Mouse (Mus musculus) testis, postnatal 10 days (tissue): ENCODE data around the gene Zfp609.
"Not testable (repeated sequence)": the region's sequence is repeated elsewhere in the genome, so short reads cannot be mapped to it uniquely, and the experiment has no call there.

Experiments used
- DNase-seq: peaks from one replicate; pipeline ENCODE4 v3.0.0; 2021; ENCODE audit warnings: low spot score

Zfp609 gene

DNA sequence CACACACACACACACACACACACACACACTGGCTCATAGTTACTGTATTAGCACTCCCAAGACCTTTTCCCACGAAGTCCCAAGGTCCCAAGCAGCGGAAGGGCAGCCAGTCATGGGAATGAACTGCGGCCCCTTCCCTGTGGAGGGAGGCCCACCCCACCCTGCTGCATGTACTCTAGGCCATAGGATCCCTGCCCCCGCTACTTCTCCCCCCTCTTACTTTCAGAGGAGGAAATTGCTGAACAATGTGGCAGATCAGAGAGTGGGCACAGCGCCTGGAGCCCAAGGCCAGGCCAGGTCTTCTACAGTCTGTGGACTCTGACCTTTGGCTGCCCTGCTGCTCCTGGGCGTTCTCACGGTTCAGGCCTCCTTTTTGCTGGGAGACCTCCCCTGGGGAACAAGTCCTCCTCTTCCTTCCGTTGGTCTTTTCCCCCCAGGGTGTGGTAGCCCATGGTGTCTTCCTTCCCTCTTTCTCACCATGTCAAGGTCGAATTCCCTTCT lies 155.9 kb downstream of the Zfp609 start:
- peak; percentile 83 for DNase-seq

- DNase-seq, result no peak
These were observed 159.7 kb downstream of the Zfp609 start, which contains the start of gene Oaz2 for GRCm38 (mm10) chr9:65667701-65668100. Gene Oaz2, plus strand, starts transcription at chr9:65668001.

GRCm38 (mm10) chr9:65666042-65666441 lies 161.3 kb downstream of the Zfp609 start:
- DNase-seq, result peak; percentile 83

- DNase-seq, result peak; percentile 82
These were observed 163.2 kb downstream of the Zfp609 start for GRCm38 (mm10) chr9:65664163-65664562.

DNA sequence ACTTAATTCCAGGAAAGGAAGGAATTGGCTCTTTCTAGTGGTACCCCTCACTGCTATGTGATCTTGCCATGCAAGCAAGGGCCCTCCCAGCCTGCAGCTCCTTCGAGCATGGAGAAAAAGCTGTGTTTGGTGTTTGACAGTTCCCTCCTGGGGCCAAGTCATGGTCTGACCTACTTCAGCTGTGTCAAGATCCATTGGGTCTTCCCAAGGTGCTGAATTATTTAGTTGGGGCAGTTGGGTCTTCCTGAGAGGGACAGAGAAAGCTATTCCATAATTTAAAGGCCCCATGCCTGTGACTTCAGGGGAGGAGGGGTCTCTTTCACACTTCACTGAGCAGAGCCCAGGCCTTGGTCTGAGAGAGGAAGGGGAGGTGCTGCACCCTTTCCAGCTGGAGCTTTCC lies 165.9 kb downstream of the Zfp609 start:
- no peak for DNase-seq

GRCm38 (mm10) chr9:65661029-65661428 lies 166.3 kb downstream of the Zfp609 start:
- no peak for DNase-seq

DNA sequence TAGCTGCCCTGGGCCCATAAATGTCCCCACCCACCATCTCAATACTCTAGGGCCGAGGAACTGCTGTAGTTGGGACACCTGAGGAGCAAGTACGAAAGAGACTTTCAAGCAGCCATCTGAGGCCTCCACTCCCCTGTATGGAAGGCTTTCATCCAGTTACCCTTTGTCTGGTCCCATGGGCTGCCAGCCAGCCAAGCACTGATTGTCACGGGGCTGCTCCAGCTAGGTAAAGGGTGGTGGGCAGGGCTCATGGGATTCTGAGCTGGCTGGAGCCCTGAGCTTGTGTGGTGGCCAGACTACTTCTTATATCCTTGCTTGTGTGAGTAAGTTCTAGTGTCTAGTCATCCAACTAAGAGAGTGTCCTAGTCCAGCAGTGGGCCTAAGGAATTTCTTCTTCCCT lies 170.1 kb downstream of the Zfp609 start:
- no peak for DNase-seq

DNA sequence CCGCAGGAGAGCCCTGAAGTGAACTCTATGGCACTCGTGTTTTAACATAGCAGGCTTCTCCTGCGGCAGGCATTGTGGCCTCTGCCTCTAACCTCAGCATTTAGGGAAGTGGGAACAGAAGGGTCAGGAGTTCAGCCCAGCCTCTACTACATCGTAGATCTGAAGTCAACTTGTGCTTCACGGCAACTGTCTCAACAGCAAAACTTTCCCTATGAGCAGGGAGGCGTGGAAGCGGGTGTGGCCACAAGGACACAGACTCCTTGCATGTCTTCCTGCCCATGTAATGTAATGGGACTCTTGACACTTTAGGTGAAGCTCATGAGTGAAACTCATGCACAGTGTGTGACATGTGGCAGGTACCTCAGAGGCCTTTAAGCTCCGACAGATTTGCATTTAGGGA lies 171.8 kb downstream of the Zfp609 start:
- no peak for DNase-seq

DNA sequence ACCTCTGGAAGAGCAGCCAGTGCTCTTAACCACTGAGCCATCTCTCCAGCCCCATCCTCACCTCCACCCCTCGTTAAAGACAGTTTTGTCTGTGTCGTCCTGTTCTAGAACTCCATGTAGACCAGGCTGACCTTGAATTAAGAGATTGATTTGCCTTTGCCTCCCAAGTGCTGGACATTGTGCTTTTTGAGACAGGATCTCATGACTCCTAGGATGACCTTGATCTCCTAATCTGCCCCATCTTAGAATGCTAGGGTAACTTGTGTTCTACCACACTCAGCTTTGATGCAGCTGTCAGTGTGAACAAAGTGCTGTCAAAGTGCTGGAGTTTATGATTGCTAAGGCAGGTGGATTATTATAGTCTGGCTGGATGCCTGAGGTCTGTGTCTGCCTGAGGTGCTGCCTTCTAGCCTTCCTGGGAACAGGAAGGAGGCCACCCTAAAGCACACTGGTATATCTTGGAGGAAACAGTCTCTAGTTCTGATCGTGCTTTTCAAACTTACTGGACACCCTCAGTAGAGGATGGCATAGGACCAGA lies 172.6 kb downstream of the Zfp609 start:
- no peak for DNase-seq

GRCm38 (mm10) chr9:65653741-65654140 lies 173.6 kb downstream of the Zfp609 start:
- no peak for DNase-seq

DNA sequence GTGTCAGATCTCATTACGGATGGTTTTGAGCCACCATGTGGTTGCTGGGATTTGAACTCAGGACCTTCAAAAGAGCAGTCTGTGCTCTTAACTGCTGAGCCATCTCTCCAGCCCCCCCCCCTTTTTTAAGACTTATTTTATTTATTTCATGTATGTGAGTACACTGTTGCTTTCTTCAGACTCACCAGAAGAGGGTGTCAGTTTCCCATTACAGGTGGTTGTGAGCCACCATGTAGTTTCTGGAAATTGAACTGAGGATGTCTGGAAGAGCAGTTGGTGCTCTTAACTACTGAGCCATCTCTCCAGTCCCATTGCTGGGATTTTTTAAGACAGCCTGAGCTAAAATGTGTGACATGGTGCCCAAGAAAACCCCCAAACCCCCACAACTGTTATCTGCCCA lies 175.4 kb downstream of the Zfp609 start:
- DNase-seq, result not testable (repeated sequence)

- no peak for DNase-seq
These were observed 177.4 kb downstream of the Zfp609 start for GRCm38 (mm10) chr9:65649997-65650396.

GRCm38 (mm10) chr9:65648730-65649129 lies 178.6 kb downstream of the Zfp609 start:
- DNase-seq, result peak; percentile 54

- no peak for DNase-seq
These were observed 180.6 kb downstream of the Zfp609 start for GRCm38 (mm10) chr9:65646782-65647181.

DNA sequence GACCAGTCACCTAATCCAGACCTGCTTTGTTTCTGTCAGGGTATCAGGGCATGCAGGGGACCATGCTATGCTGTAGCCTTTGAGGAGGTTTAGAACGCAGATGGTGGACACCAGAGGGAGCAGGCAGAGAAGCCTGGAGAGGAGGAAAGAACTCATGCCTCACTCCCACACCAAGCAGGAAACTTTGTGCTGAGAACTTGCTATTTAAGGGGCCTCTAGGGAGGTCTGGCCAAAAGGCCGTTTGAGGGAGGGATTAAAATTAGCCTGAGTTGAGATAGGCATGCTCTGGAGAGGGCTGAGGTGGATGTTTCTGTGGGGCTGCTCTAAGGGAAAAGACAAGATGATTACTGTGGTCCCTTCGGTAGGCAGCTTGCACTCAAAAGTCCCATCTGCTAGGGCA lies 181.4 kb downstream of the Zfp609 start:
- no peak for DNase-seq

- DNase-seq, result no peak
These were observed 182.4 kb downstream of the Zfp609 start for GRCm38 (mm10) chr9:65644960-65645359.

DNA sequence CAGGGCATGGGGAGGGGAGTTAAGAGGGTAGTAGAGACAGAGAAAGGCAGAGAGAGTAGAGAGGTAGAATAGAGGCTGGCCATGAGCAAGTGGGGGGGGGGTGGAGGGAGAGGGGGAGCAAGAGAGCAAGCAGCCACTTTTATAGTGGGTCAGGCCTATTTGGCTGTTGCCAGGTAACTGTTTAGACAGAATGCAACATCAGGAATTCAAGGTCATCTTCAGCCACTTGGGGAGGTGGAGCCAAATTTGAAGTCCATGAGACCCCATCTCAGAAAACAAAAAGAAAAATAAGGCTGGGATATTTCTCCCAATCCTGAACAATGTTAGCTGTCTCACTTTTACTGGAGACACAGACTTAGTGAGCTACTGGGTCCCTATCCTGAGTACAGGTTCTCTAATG lies 184.8 kb downstream of the Zfp609 start:
- no peak for DNase-seq
